Mouse (Mus musculus) brain, adult 2 months (tissue): ENCODE measurements around the gene Klf1.

Source experiments
- DNase-seq: peaks from one replicate; pipeline ENCODE4 v3.0.0; 2011; ENCODE audit warnings: low read depth, low spot score

Gene Klf1

GRCm38 (mm10) chr8:84935489-84935888, 33.8 kb downstream of the Klf1 start:
- DNase-seq = peak; percentile 49

- DNase-seq = peak; percentile 52
These were observed 34.6 kb downstream of the Klf1 start for GRCm38 (mm10) chr8:84936041-84936961.

- DNase-seq = peak; percentile 94
These were observed 35.3 kb downstream of the Klf1 start, which contains the start of gene Mast1 for GRCm38 (mm10) chr8:84936962-84937546. Gene Mast1, minus strand, starts transcription at chr8:84937359.

- no peak for DNase-seq
These were observed 36.1 kb downstream of the Klf1 start for GRCm38 (mm10) chr8:84937620-84938485.

GRCm38 (mm10) chr8:84943699-84944098, 42.0 kb downstream of the Klf1 start:
- DNase-seq = no peak

- peak; percentile 94 for DNase-seq
These were observed 42.9 kb downstream of the Klf1 start for GRCm38 (mm10) chr8:84944478-84945160.

GRCm38 (mm10) chr8:84945235-84945632, 43.5 kb downstream of the Klf1 start:
- DNase-seq = peak; percentile 94

- DNase-seq = peak; percentile 65
These were observed 44.2 kb downstream of the Klf1 start for GRCm38 (mm10) chr8:84945633-84946527.

GRCm38 (mm10) chr8:84946528-84947240, 45.0 kb downstream of the Klf1 start, which contains the start of gene Rtbdn:
Gene Rtbdn, plus strand, starts transcription at chr8:84946991.
- peak; percentile 77 for DNase-seq

- DNase-seq = no peak
These were observed 45.5 kb downstream of the Klf1 start for GRCm38 (mm10) chr8:84947241-84947545.

GRCm38 (mm10) chr8:84949753-84950152, 48.0 kb downstream of the Klf1 start:
- DNase-seq = no peak

- no peak for DNase-seq
These were observed 51.0 kb downstream of the Klf1 start for GRCm38 (mm10) chr8:84952612-84953255.
